Mouse (Mus musculus) heart, adult 2 months (tissue): ENCODE results near the gene Ccdc148.

Experiments
- CTCF ChIP-seq: fragments of 200-600 bp; IDR thresholded peaks from 2 replicates; pipeline ENCODE4 v1.8.1; 2022; ENCODE audit warnings: antibody characterized with exemption, mild to moderate bottlenecking, moderate library complexity
- EP300 ChIP-seq: fragments of 200-500 bp; IDR thresholded peaks from 2 replicates; pipeline ENCODE4 v1.6.1; 2011; ENCODE audit warnings: low read depth, low read length, control low read depth; ENCODE audit not compliant: insufficient read depth
- POLR2A ChIP-seq: fragments of 200-500 bp; IDR thresholded peaks from 2 replicates; pipeline ENCODE4 v1.6.1; 2011; ENCODE audit warnings: mild to moderate bottlenecking, low read depth, low read length, control low read depth; ENCODE audit not compliant: insufficient read depth

DNA sequence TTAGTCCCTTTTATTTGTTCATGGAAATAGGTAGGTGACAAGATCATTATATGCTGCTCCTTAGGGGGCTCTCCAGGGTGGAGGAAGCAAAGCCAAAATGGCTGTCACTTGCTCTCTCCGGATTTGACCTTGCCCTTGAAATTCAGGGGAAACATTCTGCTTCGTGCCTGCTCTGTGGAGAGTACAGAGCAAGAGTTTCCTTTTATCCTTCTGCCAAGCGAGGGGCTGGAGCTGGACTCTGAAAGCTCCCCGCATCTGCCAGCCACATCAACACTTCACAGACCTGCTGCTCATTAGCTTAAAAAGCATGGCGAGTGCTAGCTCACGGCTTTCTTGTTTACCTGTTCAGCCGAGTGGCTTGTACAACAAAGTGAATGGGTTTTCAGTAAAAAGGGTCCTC is 373.1 kb downstream of the Ccdc148 start:
- no peak for TF ChIP-seq CTCF
- no peak for TF ChIP-seq POLR2A
- TF ChIP-seq EP300: no peak
